Mouse (Mus musculus): Measurements from ENCODE around the gene Tsga10.
"Not testable (repeated sequence)": the region's sequence is repeated elsewhere in the genome, so short reads cannot be mapped to it uniquely, and the experiment has no call there.

Tsga10 gene

GRCm38 (mm10) chr1:37719761-37720640, 146.2 kb downstream of the Tsga10 start, which contains the start of gene 2010300C02Rik:
TSS of gene 2010300C02Rik (minus strand) at chr1:37720085.
- peak; percentile 17 for DNase-seq (ENCODE audit: low spot score)

GRCm38 (mm10) chr1:37719030-37719723, 147.1 kb downstream of the Tsga10 start:
- no peak for DNase-seq (ENCODE audit: low spot score)

- DNase-seq (ENCODE audit: low spot score) = no peak
Measured at GRCm38 (mm10) chr1:37718516-37718915, 147.7 kb downstream of the Tsga10 start.

- DNase-seq (ENCODE audit: low spot score) = no peak
Measured at GRCm38 (mm10) chr1:37717415-37718195, 148.6 kb downstream of the Tsga10 start.

GRCm38 (mm10) chr1:37712357-37712737, 153.9 kb downstream of the Tsga10 start:
- not testable (repeated sequence) for DNase-seq (ENCODE audit: low spot score)

GRCm38 (mm10) chr1:37711596-37712356, 154.5 kb downstream of the Tsga10 start:
- no peak for DNase-seq (ENCODE audit: low spot score)

DNA sequence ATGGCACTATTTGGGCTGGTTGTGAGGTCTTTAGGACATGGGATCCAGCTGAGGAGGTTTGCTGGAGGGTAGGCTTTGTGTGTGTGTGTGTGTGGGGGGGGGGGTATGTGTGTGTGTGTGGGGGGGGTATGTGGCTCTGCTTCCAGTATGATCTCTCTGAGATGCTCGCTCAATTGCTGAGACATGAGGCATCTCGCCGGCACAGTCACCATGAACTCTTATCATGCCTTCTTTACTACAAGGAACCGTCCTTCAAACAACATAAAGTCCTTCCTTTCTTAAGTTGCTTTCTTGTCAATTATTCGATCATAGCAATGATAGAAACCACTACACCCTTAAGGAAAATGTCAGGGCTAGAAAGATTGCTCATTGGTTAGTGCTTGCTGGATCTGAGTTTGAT, 155.1 kb downstream of the Tsga10 start:
- no peak for DNase-seq (ENCODE audit: low spot score)

DNA sequence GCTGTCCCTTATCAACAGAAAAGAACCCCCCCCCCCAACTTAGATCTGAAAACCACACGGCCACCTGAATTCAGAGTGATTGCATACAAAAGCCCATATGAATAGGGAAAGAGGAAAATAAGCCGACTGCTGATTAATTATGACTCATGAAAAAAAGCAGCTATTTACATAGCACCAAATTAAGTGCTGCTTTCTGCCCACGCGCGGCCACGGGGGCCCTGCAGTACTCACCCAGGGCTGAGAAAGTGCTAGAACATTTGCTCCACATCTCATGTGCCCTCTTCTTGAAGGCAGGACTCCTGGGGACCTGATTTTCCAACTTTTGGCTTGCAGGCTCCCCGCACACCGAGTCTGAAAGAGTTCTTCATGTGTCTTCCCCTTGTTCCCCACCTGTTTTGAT, 156.5 kb downstream of the Tsga10 start:
- DNase-seq (ENCODE audit: low spot score) = no peak

DNA sequence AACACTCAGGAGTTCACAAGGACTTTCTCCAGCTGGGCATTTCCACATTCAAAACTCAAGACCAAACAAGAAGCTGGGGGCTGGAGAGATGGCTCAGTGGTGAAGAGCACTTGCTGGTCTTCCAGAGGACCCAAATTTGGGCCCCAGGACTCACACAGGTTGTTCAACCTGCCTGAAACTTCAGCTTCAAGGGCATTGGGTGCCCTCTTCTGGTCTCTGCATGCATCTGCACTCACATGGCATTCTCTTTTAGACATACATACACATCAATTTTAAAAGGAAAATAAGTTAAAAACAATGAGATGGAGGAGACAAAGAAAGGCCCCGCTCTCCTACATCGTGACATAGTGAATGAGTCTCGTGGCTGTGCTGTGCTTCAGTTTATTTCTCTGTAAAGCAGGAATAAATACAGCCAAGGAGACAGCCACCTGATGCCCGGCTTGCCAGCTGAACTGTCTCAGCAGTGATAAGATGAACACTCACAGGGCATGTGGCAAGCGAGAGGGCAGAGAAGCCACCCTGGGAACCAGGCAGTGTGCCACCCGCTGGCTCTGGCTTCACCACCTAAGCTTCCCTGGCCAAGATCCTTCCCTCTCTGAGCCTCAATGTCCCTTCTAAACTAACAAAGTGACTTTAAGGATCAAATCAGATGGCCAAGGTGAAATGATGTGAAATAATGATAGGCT, 157.8 kb downstream of the Tsga10 start:
- no peak for DNase-seq (ENCODE audit: low spot score)
